Mouse (Mus musculus) brain, embryonic 18.5 days (tissue): ENCODE measurements around the gene Eid2b.
"Not testable (repeated sequence)": the region's sequence is repeated elsewhere in the genome, so short reads cannot be mapped to it uniquely, and the experiment has no call there.

Source experiments
- DNase-seq: peaks from one replicate; pipeline ENCODE4 v3.0.0-alpha.2; 2012; ENCODE audit warnings: low read depth, low spot score

Gene Eid2b

GRCm38 (mm10) chr7:28277615-28278278, at the start of gene Eid2b:
Gene Eid2b (plus strand): TSS chr7:28277739.
- peak; percentile 78 for DNase-seq

GRCm38 (mm10) chr7:28243943-28244342, 33.6 kb upstream of the Eid2b start:
- DNase-seq, result not testable (repeated sequence)

- DNase-seq, result no peak
These were observed 28.6 kb upstream of the Eid2b start for GRCm38 (mm10) chr7:28248957-28249356.

GRCm38 (mm10) chr7:28251976-28252375, 25.6 kb upstream of the Eid2b start:
- no peak for DNase-seq

GRCm38 (mm10) chr7:28254591-28254990, 22.9 kb upstream of the Eid2b start:
- no peak for DNase-seq

GRCm38 (mm10) chr7:28255476-28255875, 22.1 kb upstream of the Eid2b start:
- DNase-seq, result no peak

GRCm38 (mm10) chr7:28262861-28263260, 14.7 kb upstream of the Eid2b start:
- DNase-seq, result no peak

GRCm38 (mm10) chr7:28263786-28264185, 13.8 kb upstream of the Eid2b start:
- no peak for DNase-seq

- no peak for DNase-seq
These were observed 12.1 kb upstream of the Eid2b start for GRCm38 (mm10) chr7:28265391-28265790.

- peak; percentile 82 for DNase-seq
These were observed 10.2 kb upstream of the Eid2b start, which contains the start of gene Eid2 for GRCm38 (mm10) chr7:28267129-28268041. Gene Eid2 (plus strand): TSS chr7:28267881.

- no peak for DNase-seq
These were observed 9.5 kb upstream of the Eid2b start for GRCm38 (mm10) chr7:28268042-28268531.

GRCm38 (mm10) chr7:28268576-28268975, 9.0 kb upstream of the Eid2b start:
- no peak for DNase-seq

- no peak for DNase-seq
These were observed 8.2 kb upstream of the Eid2b start for GRCm38 (mm10) chr7:28269355-28269754.

GRCm38 (mm10) chr7:28271761-28272160, 5.8 kb upstream of the Eid2b start:
- no peak for DNase-seq

GRCm38 (mm10) chr7:28277237-28277614, 313 bp upstream of the Eid2b start:
- no peak for DNase-seq

- DNase-seq, result no peak
These were observed 727 bp downstream of the Eid2b start for GRCm38 (mm10) chr7:28278279-28278652.

- DNase-seq, result no peak
These were observed 3.1 kb downstream of the Eid2b start for GRCm38 (mm10) chr7:28280630-28281029.

- no peak for DNase-seq
These were observed 12.6 kb downstream of the Eid2b start for GRCm38 (mm10) chr7:28290165-28290564.

GRCm38 (mm10) chr7:28290638-28291590, 13.4 kb downstream of the Eid2b start, which contains the start of gene Selenov:
Gene Selenov (minus strand): TSS chr7:28291186.
- no peak for DNase-seq

- DNase-seq, result no peak
These were observed 16.9 kb downstream of the Eid2b start for GRCm38 (mm10) chr7:28294481-28294880.

- DNase-seq, result no peak
These were observed 21.5 kb downstream of the Eid2b start for GRCm38 (mm10) chr7:28298837-28299625.
